Mouse (Mus musculus) hindbrain, embryonic 13.5 days (tissue): ENCODE measurements at regions not wholly inside any gene's neighbourhood (a gene's known extent, or its start where the extent isn't known, plus 50 kb on each side); places are given as distances from the start of the nearest gene placed in this dataset.

ENCODE experiments used
- ATAC-seq: fragments of 200-750 bp; cut with Nextera tagmentation; 2 replicates; pipeline ENCODE4 v1.8.0; 2017; ENCODE audit warnings: moderate TSS enrichment; ENCODE audit not compliant: low FRiP score
- H3K27ac ChIP-seq: fragments of 300-500 bp; sonication (generic); 2 replicates; pipeline ENCODE4 v1.5.1; 2015; ENCODE audit warnings: inconsistent platforms, mild to moderate bottlenecking, moderate library complexity
- H3K27me3 ChIP-seq: fragments of 300-500 bp; sonication (generic); 2 replicates; pipeline ENCODE4 v1.6.1; 2015; ENCODE audit warnings: mild to moderate bottlenecking, inconsistent platforms
- H3K36me3 ChIP-seq: fragments of 300-500 bp; sonication (generic); 2 replicates; pipeline ENCODE4 v1.6.1; 2015; ENCODE audit warnings: mild to moderate bottlenecking, inconsistent platforms
- H3K4me1 ChIP-seq: fragments of 300-500 bp; sonication (generic); replicated peaks from 2 replicates; pipeline ENCODE4 v1.6.1; 2015; ENCODE audit warnings: inconsistent platforms
- H3K4me2 ChIP-seq: fragments of 300-500 bp; sonication (generic); 2 replicates; pipeline ENCODE4 v1.6.1; 2015; ENCODE audit warnings: inconsistent platforms, mild to moderate bottlenecking, moderate library complexity
- H3K4me3 ChIP-seq: fragments of 300-500 bp; sonication (generic); 2 replicates; pipeline ENCODE4 v1.5.1; 2015; ENCODE audit warnings: mild to moderate bottlenecking, inconsistent platforms
- H3K9ac ChIP-seq: fragments of 300-500 bp; sonication (generic); 2 replicates; pipeline ENCODE4 v1.6.1; 2015; ENCODE audit warnings: mild to moderate bottlenecking, inconsistent platforms
- H3K9me3 ChIP-seq: fragments of 300-500 bp; sonication (generic); 2 replicates; pipeline ENCODE4 v1.6.1; 2016; ENCODE audit warnings: inconsistent platforms
- WGBS: fragments of 180-500 bp; shearing (Covaris S2); methylation state at CpG from one replicate; pipeline ENCODE4 v1.1.7; 2015; 5-methylcytosine and 5-hydroxymethylcytosine counted together

GRCm38 (mm10) chr1:90505599-90505998, 97.2 kb upstream of the Cops8 start:
- H3K36me3 ChIP-seq, result no peaks in the 10 kb centered on the region
- H3K27ac ChIP-seq, result no peak overlapping the region
- ATAC-seq, result no peak
- H3K27me3 ChIP-seq, result no peaks in the 10 kb centered on the region
- H3K4me3 ChIP-seq, result no peak overlapping the region
- H3K4me1 ChIP-seq, result peaks cover 13% of the 10 kb centered on the region; the same call in 1 of the 2 replicates
- no peak overlapping the region for H3K4me2 ChIP-seq
- no peaks in the 10 kb centered on the region for H3K9me3 ChIP-seq
- H3K9ac ChIP-seq, result no peak overlapping the region
- 84% methylated on average over 3 of the region's 3 CpGs for WGBS

GRCm38 (mm10) chr1:90506582-90506981, 96.2 kb upstream of the Cops8 start:
- H3K4me1 ChIP-seq, result peaks cover 13% of the 10 kb centered on the region; the same call in 1 of the 2 replicates
- WGBS, result 68% methylated on average over 9 of the region's 9 CpGs
- ATAC-seq, result no peak

GRCm38 (mm10) chr1:90509371-90509770, 93.4 kb upstream of the Cops8 start:
- no peak for ATAC-seq
- H3K27me3 ChIP-seq, result 0 out of 2 replicates have a peak, but pooled peaks cover 2% of the 10 kb centered on the region
- no peaks in the 10 kb centered on the region for H3K9me3 ChIP-seq
- WGBS, result 88% methylated on average over 7 of the region's 7 CpGs
- H3K4me1 ChIP-seq, result peaks cover 11% of the 10 kb centered on the region; the same call in 1 of the 2 replicates
- H3K4me3 ChIP-seq, result no peak overlapping the region
- H3K36me3 ChIP-seq, result no peaks in the 10 kb centered on the region
- H3K27ac ChIP-seq, result no peak overlapping the region
- H3K9ac ChIP-seq, result no peak overlapping the region
- no peak overlapping the region for H3K4me2 ChIP-seq

More at GRCm38 (mm10) chr1:90506582-90506981, 96.2 kb upstream of the Cops8 start:
- no peaks in the 10 kb centered on the region for H3K9me3 ChIP-seq
- H3K4me2 ChIP-seq, result no peak overlapping the region
- H3K36me3 ChIP-seq, result no peaks in the 10 kb centered on the region
- H3K4me3 ChIP-seq, result no peak overlapping the region
- H3K9ac ChIP-seq, result no peak overlapping the region
- H3K27me3 ChIP-seq, result 0 out of 2 replicates have a peak, but pooled peaks cover 2% of the 10 kb centered on the region
- H3K27ac ChIP-seq, result no peak overlapping the region

- Histone ChIP-seq H3K27me3 (0 out of 2 replicates have a peak, but pooled peaks cover 2% of the 10 kb centered on the region), H3K36me3 (no peaks in the 10 kb centered on the region), H3K9me3 (no peaks in the 10 kb centered on the region), H3K4me1 (peaks cover 5% of the 10 kb centered on the region; the same call in 1 of the 2 replicates), H3K4me2 (no peak overlapping the region), H3K4me3 (no peak overlapping the region), H3K27ac (no peak overlapping the region), H3K9ac (no peak overlapping the region)
- ATAC-seq, result no peak
- 78% methylated on average over 4 of the region's 4 CpGs for WGBS
These were observed 89.2 kb upstream of the Cops8 start for GRCm38 (mm10) chr1:90513442-90514070.

- Histone ChIP-seq H3K27me3 (0 out of 2 replicates have a peak, but pooled peaks cover 2% of the 10 kb centered on the region), H3K27ac (no peak overlapping the region), H3K9ac (no peak overlapping the region), H3K9me3 (no peaks in the 10 kb centered on the region), H3K4me1 (peaks cover 11% of the 10 kb centered on the region), H3K36me3 (no peaks in the 10 kb centered on the region), H3K4me3 (no peak overlapping the region), H3K4me2 (no peak overlapping the region)
- no peak for ATAC-seq
- 75% methylated on average over 7 of the region's 7 CpGs for WGBS
These were observed 88.6 kb upstream of the Cops8 start for GRCm38 (mm10) chr1:90514176-90514575.

GRCm38 (mm10) chr1:90518584-90519265, 84.1 kb upstream of the Cops8 start:
- no peak for ATAC-seq
- Histone ChIP-seq H3K4me3 (no peak overlapping the region), H3K9me3 (no peaks in the 10 kb centered on the region), H3K36me3 (no peaks in the 10 kb centered on the region), H3K4me2 (no peak overlapping the region), H3K27ac (peak overlapping the region; percentile 40; the same call in 1 of the 2 replicates), H3K4me1 (peaks cover 15% of the 10 kb centered on the region), H3K27me3 (no peaks in the 10 kb centered on the region), H3K9ac (no peak overlapping the region)
- 40% methylated on average over 9 of the region's 9 CpGs for WGBS

GRCm38 (mm10) chr1:90519284-90520275, 83.2 kb upstream of the Cops8 start:
- 72% methylated on average over 12 of the region's 12 CpGs for WGBS
- Histone ChIP-seq H3K4me3 (no peak overlapping the region), H3K36me3 (no peaks in the 10 kb centered on the region), H3K27me3 (no peaks in the 10 kb centered on the region), H3K9me3 (no peaks in the 10 kb centered on the region), H3K4me2 (no peak overlapping the region), H3K4me1 (peaks cover 15% of the 10 kb centered on the region), H3K9ac (no peak overlapping the region), H3K27ac (0 out of 2 replicates have a peak overlapping the region, but pooled peaks have one; percentile 40)
- ATAC-seq, result no peak

- 84% methylated on average over 8 of the region's 8 CpGs for WGBS
- no peak overlapping the region for H3K4me3 ChIP-seq
- no peaks in the 10 kb centered on the region for H3K27me3 ChIP-seq
- no peaks in the 10 kb centered on the region for H3K9me3 ChIP-seq
- H3K9ac ChIP-seq, result no peak overlapping the region
- no peaks in the 10 kb centered on the region for H3K36me3 ChIP-seq
- no peak for ATAC-seq
- H3K27ac ChIP-seq, result no peak overlapping the region
- no peak overlapping the region for H3K4me2 ChIP-seq
- H3K4me1 ChIP-seq, result peaks cover 15% of the 10 kb centered on the region
These were observed 80.5 kb upstream of the Cops8 start for GRCm38 (mm10) chr1:90522294-90522693.

GRCm38 (mm10) chr1:90524641-90525220, 78.0 kb upstream of the Cops8 start:
- no peak for ATAC-seq
- Histone ChIP-seq H3K9me3 (no peaks in the 10 kb centered on the region), H3K4me3 (no peak overlapping the region), H3K36me3 (no peaks in the 10 kb centered on the region), H3K4me1 (no peaks in the 10 kb centered on the region), H3K4me2 (no peak overlapping the region), H3K27ac (no peak overlapping the region), H3K9ac (no peak overlapping the region), H3K27me3 (no peaks in the 10 kb centered on the region)
- WGBS, result 39% methylated on average over 3 of the region's 3 CpGs

- 78% methylated on average over 7 of the region's 7 CpGs for WGBS
- Histone ChIP-seq H3K27me3 (no peaks in the 10 kb centered on the region), H3K4me1 (no peaks in the 10 kb centered on the region), H3K9me3 (no peaks in the 10 kb centered on the region), H3K27ac (no peak overlapping the region), H3K4me3 (no peak overlapping the region), H3K4me2 (no peak overlapping the region), H3K9ac (no peak overlapping the region), H3K36me3 (no peaks in the 10 kb centered on the region)
- no peak for ATAC-seq
These were observed 76.5 kb upstream of the Cops8 start for GRCm38 (mm10) chr1:90526311-90526710.

- Histone ChIP-seq H3K27ac (no peak overlapping the region), H3K4me1 (no peaks in the 10 kb centered on the region), H3K4me3 (no peak overlapping the region), H3K9me3 (no peaks in the 10 kb centered on the region), H3K9ac (no peak overlapping the region), H3K27me3 (no peaks in the 10 kb centered on the region), H3K4me2 (no peak overlapping the region), H3K36me3 (no peaks in the 10 kb centered on the region)
- ATAC-seq, result no peak
- WGBS, result 81% methylated on average over 11 of the region's 11 CpGs
These were observed 74.6 kb upstream of the Cops8 start for GRCm38 (mm10) chr1:90527947-90528717.
